Mouse (Mus musculus) forebrain, embryonic 12.5 days (tissue): ENCODE data around the gene Myo16. TPM values are rescaled to one million over a fixed set of nuclear protein-coding genes. Genes with fewer than 3 reads are reported as not detected.

Experiments used
- ATAC-seq: fragments of 200-750 bp; cut with Nextera tagmentation; 2 replicates; pipeline ENCODE4 v1.8.0; 2017; ENCODE audit warnings: moderate TSS enrichment; ENCODE audit not compliant: low FRiP score
- H3K27ac ChIP-seq: fragments of 300-500 bp; sonication (generic); 2 replicates; pipeline ENCODE4 v1.5.1; 2016; ENCODE audit warnings: mild to moderate bottlenecking
- H3K27me3 ChIP-seq: fragments of 300-500 bp; sonication (generic); 2 replicates; pipeline ENCODE4 v1.6.1; 2016; ENCODE audit warnings: mild to moderate bottlenecking
- H3K36me3 ChIP-seq: fragments of 300-500 bp; sonication (generic); replicated peaks from 2 replicates; pipeline ENCODE4 v1.6.1; 2016; ENCODE audit warnings: mild to moderate bottlenecking
- H3K4me1 ChIP-seq: fragments of 300-500 bp; sonication (generic); 2 replicates; pipeline ENCODE4 v1.6.1; 2016
- H3K4me2 ChIP-seq: fragments of 300-500 bp; sonication (generic); 2 replicates; pipeline ENCODE4 v1.6.1; 2016; ENCODE audit warnings: mild to moderate bottlenecking, moderate library complexity
- H3K4me3 ChIP-seq: fragments of 300-500 bp; sonication (generic); replicated peaks from 2 replicates; pipeline ENCODE4 v1.5.1; 2016; ENCODE audit warnings: mild to moderate bottlenecking
- H3K9ac ChIP-seq: fragments of 300-500 bp; sonication (generic); 2 replicates; pipeline ENCODE4 v1.6.1; 2016; ENCODE audit warnings: mild to moderate bottlenecking
- H3K9me3 ChIP-seq: fragments of 300-500 bp; sonication (generic); 2 replicates; pipeline ENCODE4 v1.6.1; 2016
- WGBS: fragments of 180-500 bp; shearing (Covaris S2); methylation state at CpG from one replicate; pipeline ENCODE4 v1.1.7; 2016; 5-methylcytosine and 5-hydroxymethylcytosine counted together
- polyA plus RNA-seq: library from polyadenylated mRNA; unstranded; fragments of >200 nt; fragmentation: Nextera tagmentation; extraction: Ambion mirVana; gene quantifications from 2 replicates; pipeline ENCODE4 v1.2.1, GENCODE M21; 2016

Gene Myo16
- polyA plus RNA-seq, 1 experiment from 2014 or later = 1.8 TPM

DNA sequence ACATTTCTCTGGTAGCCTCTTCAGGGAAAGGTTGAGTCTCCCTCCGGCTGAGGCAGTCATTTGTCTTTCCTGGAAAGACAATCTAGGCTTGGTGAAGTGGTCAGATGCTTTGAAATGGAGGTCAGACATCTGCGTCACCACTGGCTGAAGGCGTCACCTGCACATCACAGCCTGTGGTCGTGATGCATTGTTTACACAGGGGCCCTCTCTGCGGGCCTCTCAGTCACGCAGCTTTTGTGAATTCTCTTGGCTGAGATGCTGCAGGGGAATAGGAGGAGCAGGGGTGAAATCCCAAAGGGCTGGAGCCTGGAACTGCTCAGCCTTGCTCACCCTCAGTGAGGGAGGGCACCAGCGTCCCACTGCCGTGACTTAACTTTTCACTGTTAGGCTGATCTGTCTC is 346.1 kb downstream of the Myo16 start:
- no peak for ATAC-seq
- peaks cover 5% of the 10 kb centered on the region for H3K4me1 ChIP-seq
- H3K36me3 ChIP-seq = no peaks in the 10 kb centered on the region
- H3K27ac ChIP-seq = no peak overlapping the region
- H3K27me3 ChIP-seq = 0 out of 2 replicates have a peak, but pooled peaks cover 3% of the 10 kb centered on the region
- 0 out of 2 replicates have a peak, but pooled peaks cover 3% of the 10 kb centered on the region for H3K9me3 ChIP-seq
- no peak overlapping the region for H3K4me3 ChIP-seq
- H3K9ac ChIP-seq = no peak overlapping the region
- WGBS = 19% methylated on average over 8 of the region's 8 CpGs
- H3K4me2 ChIP-seq = no peak overlapping the region

- Histone ChIP-seq H3K27ac (no peak overlapping the region), H3K9ac (no peak overlapping the region), H3K36me3 (no peaks in the 10 kb centered on the region), H3K27me3 (0 out of 2 replicates have a peak, but pooled peaks cover 3% of the 10 kb centered on the region), H3K4me3 (no peak overlapping the region), H3K9me3 (0 out of 2 replicates have a peak, but pooled peaks cover 3% of the 10 kb centered on the region), H3K4me1 (peaks cover 5% of the 10 kb centered on the region), H3K4me2 (no peak overlapping the region)
- no peak for ATAC-seq
- 79% methylated on average over 6 of the region's 6 CpGs for WGBS
Observed at GRCm38 (mm10) chr8:10500465-10500864, 346.8 kb downstream of the Myo16 start.

DNA sequence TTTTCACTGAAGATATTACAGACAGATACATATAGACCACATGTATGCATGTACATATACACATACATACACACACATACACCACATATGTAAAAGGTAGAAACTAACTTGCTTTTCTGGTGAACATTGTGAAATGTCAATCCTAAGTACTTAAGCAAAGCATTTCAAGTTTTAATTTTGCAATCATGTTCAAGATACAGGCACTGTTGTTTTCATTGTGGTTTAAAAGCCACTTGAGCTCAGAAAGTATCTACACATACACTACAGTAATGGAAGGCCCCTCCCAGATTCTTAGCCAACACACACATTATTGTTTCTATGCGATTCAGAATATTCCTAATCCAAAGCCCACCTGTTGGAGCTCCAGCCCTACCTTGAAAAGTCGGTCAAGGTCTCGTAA is 348.0 kb downstream of the Myo16 start:
- no peak overlapping the region for H3K9ac ChIP-seq
- H3K27ac ChIP-seq = no peak overlapping the region
- WGBS = 96% methylated on average over 3 of the region's 3 CpGs
- H3K4me1 ChIP-seq = peaks cover 5% of the 10 kb centered on the region
- ATAC-seq = no peak
- no peaks in the 10 kb centered on the region for H3K9me3 ChIP-seq
- H3K36me3 ChIP-seq = no peaks in the 10 kb centered on the region
- no peak overlapping the region for H3K4me3 ChIP-seq
- H3K4me2 ChIP-seq = no peak overlapping the region
- 0 out of 2 replicates have a peak, but pooled peaks cover 3% of the 10 kb centered on the region for H3K27me3 ChIP-seq

- 83% methylated on average over 3 of the region's 3 CpGs for WGBS
- Histone ChIP-seq H3K9ac (no peak overlapping the region), H3K36me3 (no peaks in the 10 kb centered on the region), H3K27me3 (no peaks in the 10 kb centered on the region), H3K4me2 (no peak overlapping the region), H3K9me3 (no peaks in the 10 kb centered on the region), H3K4me1 (no peaks in the 10 kb centered on the region), H3K4me3 (no peak overlapping the region), H3K27ac (no peak overlapping the region)
- no peak for ATAC-seq
Observed at GRCm38 (mm10) chr8:10512105-10512504, 358.4 kb downstream of the Myo16 start.

DNA sequence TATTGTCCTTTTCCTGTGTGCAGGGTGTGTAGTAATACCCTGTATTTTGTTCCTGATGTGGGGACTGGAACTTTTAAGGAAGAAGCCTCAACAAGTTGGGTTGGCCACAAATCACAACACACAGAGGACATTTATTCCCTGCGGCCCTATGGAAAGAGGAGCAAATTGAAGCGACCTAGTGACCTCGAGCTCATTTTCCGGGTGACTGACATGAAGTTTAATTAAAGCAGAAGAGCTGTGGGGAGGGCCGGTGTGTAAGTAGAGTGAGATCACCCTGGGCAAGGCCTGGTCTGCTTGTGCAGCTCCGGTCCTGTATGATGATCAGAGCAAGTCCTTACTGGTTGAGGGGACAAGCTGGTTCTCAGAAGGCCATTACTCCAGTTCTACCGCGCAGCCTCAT is 363.7 kb downstream of the Myo16 start:
- no peaks in the 10 kb centered on the region for H3K27me3 ChIP-seq
- no peak overlapping the region for H3K27ac ChIP-seq
- no peak overlapping the region for H3K4me2 ChIP-seq
- no peak overlapping the region for H3K4me3 ChIP-seq
- no peaks in the 10 kb centered on the region for H3K9me3 ChIP-seq
- H3K9ac ChIP-seq = no peak overlapping the region
- no peaks in the 10 kb centered on the region for H3K4me1 ChIP-seq
- 66% methylated on average over 8 of the region's 8 CpGs for WGBS
- no peak for ATAC-seq
- no peaks in the 10 kb centered on the region for H3K36me3 ChIP-seq

DNA sequence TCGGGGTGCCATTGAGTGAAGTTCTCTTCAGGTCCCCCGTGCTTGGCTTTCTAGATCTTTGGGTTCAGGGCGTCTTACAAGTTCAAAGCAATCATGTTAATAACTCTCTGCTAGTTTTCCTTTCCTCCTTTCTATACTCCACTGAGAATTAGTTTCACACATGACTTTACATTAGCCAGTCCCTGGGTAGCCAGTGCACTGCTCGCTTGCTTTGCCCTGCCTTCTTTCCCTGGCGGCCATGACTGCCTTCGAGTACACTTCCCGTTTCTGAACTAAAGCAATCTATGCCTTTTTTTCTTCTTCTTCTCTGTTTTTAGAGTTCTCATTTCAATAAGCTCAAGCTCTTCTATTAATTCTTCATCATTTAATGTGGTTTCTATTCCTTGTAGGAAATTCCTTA is 365.6 kb downstream of the Myo16 start:
- 87% methylated on average over 7 of the region's 7 CpGs for WGBS
- Histone ChIP-seq H3K9ac (no peak overlapping the region), H3K4me2 (no peak overlapping the region), H3K27ac (no peak overlapping the region), H3K9me3 (no peaks in the 10 kb centered on the region), H3K4me1 (no peaks in the 10 kb centered on the region), H3K36me3 (no peaks in the 10 kb centered on the region), H3K4me3 (no peak overlapping the region), H3K27me3 (no peaks in the 10 kb centered on the region)
- no peak for ATAC-seq

DNA sequence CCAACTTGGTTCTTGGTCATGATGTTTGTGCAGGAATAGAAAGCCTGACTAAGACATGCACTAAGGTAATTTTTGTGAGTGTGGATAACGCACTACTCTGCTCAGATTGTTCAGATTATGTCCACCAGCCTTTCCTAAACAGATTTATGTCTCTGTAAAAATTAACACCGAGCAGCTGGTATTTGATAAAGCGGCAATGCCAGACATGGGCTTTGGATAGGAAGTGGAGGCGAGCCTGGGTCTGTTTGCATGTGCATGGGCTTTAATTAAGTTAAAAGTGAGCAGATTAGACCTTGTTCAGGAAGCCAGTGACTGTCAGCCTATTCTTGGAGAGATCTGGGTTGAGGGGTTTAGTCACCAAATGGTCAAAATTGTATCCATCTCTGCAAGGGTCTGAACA is 367.8 kb downstream of the Myo16 start:
- no peaks in the 10 kb centered on the region for H3K9me3 ChIP-seq
- WGBS = 91% methylated on average over 4 of the region's 4 CpGs
- H3K4me1 ChIP-seq = peaks cover 8% of the 10 kb centered on the region
- H3K27me3 ChIP-seq = no peaks in the 10 kb centered on the region
- no peaks in the 10 kb centered on the region for H3K36me3 ChIP-seq
- H3K4me2 ChIP-seq = no peak overlapping the region
- ATAC-seq = no peak
- no peak overlapping the region for H3K9ac ChIP-seq
- no peak overlapping the region for H3K27ac ChIP-seq
- no peak overlapping the region for H3K4me3 ChIP-seq

DNA sequence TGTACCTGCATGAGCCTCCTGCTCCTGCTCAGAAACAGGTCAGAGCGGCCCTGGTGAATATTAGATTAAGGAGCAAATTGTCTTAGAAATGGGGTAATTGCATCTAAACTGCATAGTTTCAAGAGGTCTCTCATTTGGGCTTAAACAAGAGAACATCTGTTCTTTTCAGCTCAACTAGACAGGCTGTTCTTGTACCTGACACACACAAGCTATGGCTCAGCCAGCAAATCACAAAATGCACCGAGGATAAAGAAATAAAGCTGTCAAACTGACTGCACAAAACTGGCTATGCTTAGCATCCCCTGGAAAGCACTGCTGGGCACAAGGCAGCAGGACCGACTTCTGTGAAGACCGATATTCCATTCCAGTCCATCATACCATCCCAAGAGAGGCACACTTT is 372.0 kb downstream of the Myo16 start:
- Histone ChIP-seq H3K27ac (no peak overlapping the region), H3K36me3 (no peaks in the 10 kb centered on the region), H3K9ac (no peak overlapping the region), H3K27me3 (no peaks in the 10 kb centered on the region), H3K4me1 (peaks cover 8% of the 10 kb centered on the region), H3K9me3 (no peaks in the 10 kb centered on the region), H3K4me3 (no peak overlapping the region), H3K4me2 (no peak overlapping the region)
- 59% methylated on average over 4 of the region's 4 CpGs for WGBS
- ATAC-seq = no peak

DNA sequence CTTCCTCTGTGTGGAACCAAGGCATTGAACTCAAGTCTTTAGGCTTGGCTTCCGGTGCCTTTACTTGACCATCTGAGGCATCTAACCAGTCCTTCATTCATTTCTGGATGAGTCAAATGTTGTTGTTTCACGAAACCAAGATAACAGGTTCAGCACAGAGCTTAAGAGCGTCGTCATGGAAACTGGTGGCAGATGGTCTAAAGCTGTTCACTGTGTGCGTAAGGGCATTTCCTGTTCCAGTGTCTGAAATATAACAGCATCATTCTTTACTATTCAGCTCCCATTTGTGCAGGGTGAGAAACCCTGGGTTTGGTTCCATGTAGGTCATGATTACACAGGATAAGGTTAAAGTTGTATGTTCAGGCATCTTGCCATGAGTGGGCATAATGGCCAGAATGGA is 372.9 kb downstream of the Myo16 start:
- ATAC-seq = no peak
- H3K9ac ChIP-seq = no peak overlapping the region
- no peak overlapping the region for H3K4me3 ChIP-seq
- no peaks in the 10 kb centered on the region for H3K27me3 ChIP-seq
- H3K4me2 ChIP-seq = no peak overlapping the region
- no peak overlapping the region for H3K27ac ChIP-seq
- H3K36me3 ChIP-seq = no peaks in the 10 kb centered on the region
- no peaks in the 10 kb centered on the region for H3K9me3 ChIP-seq
- H3K4me1 ChIP-seq = peaks cover 8% of the 10 kb centered on the region
- 77% methylated on average over 5 of the region's 5 CpGs for WGBS

GRCm38 (mm10) chr8:10534619-10535286 is 381.0 kb downstream of the Myo16 start:
- Histone ChIP-seq H3K9ac (no peak overlapping the region), H3K4me1 (peaks cover 11% of the 10 kb centered on the region; the same call in 1 of the 2 replicates), H3K27ac (no peak overlapping the region), H3K9me3 (no peaks in the 10 kb centered on the region), H3K4me3 (no peak overlapping the region), H3K36me3 (no peaks in the 10 kb centered on the region), H3K27me3 (no peaks in the 10 kb centered on the region), H3K4me2 (no peak overlapping the region)
- WGBS = 52% methylated on average over 16 of the region's 16 CpGs
- ATAC-seq = no peak

GRCm38 (mm10) chr8:10538319-10538718 is 384.6 kb downstream of the Myo16 start:
- Histone ChIP-seq H3K27ac (no peak overlapping the region), H3K27me3 (no peaks in the 10 kb centered on the region), H3K4me3 (no peak overlapping the region), H3K9me3 (no peaks in the 10 kb centered on the region), H3K36me3 (no peaks in the 10 kb centered on the region), H3K4me2 (no peak overlapping the region), H3K9ac (no peak overlapping the region), H3K4me1 (peaks cover 11% of the 10 kb centered on the region; the same call in 1 of the 2 replicates)
- no peak for ATAC-seq
- 76% methylated on average over 6 of the region's 6 CpGs for WGBS

DNA sequence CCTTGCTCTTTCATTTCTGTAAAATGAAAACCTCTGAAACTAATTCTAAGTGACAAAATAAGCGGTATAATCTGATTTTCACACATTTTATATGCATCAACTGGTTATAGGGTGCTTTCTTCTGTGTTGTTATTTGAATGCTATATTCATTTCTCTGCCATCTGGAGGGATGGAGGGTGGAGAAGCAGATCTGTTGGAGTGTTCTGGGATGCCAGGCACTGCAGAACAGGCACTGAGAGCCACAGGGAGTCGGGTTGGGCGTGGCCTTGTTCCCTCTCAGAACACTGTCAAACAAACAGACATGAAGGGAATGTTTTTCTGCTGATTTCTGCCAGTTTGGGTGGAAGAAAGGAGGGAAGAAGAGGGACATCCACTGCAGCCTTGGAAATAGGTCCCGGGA is 386.0 kb downstream of the Myo16 start:
- Histone ChIP-seq H3K27ac (no peak overlapping the region), H3K4me3 (no peak overlapping the region), H3K9me3 (peaks cover 5% of the 10 kb centered on the region; the same call in 1 of the 2 replicates), H3K9ac (no peak overlapping the region), H3K36me3 (no peaks in the 10 kb centered on the region), H3K27me3 (no peaks in the 10 kb centered on the region), H3K4me1 (peaks cover 6% of the 10 kb centered on the region; the same call in 1 of the 2 replicates), H3K4me2 (no peak overlapping the region)
- ATAC-seq = no peak
- WGBS = 82% methylated on average over 4 of the region's 4 CpGs

DNA sequence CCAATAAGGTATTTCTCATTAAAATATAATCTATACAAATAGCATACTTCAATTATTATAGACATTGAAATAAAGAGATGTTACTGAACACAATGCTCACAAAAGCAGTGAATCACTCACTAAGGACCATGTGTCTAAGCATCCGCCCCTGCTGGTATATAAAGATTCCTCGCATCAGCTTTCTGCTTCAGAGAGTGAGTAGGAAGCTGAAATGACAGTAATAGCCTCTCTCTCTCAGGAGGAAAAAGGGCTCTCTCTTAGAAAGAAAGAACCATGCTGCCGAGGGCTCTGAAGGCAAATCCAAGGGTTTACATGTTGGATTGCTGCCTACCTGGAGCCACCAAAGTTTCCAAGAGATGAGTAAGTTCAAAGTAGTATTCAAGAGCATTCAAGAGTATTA is 392.2 kb downstream of the Myo16 start:
- Histone ChIP-seq H3K27me3 (no peaks in the 10 kb centered on the region), H3K4me3 (no peak overlapping the region), H3K9me3 (peaks cover 5% of the 10 kb centered on the region; the same call in 1 of the 2 replicates), H3K36me3 (no peaks in the 10 kb centered on the region), H3K9ac (no peak overlapping the region), H3K4me1 (no peaks in the 10 kb centered on the region), H3K4me2 (no peak overlapping the region), H3K27ac (no peak overlapping the region)
- no peak for ATAC-seq
- 93% methylated on average over 3 of the region's 3 CpGs for WGBS
